Mouse (Mus musculus): ENCODE data around the gene Arr3. TPM values are rescaled to one million over a fixed set of nuclear protein-coding genes. Genes with fewer than 3 reads are reported as not detected.
A peak's percentile ranks its signal among the peaks of the same experiment; 100 is the strongest.

Gene Arr3
- total and polyA plus RNA-seq, 2 experiments from 2014 or later, result not detected

DNA sequence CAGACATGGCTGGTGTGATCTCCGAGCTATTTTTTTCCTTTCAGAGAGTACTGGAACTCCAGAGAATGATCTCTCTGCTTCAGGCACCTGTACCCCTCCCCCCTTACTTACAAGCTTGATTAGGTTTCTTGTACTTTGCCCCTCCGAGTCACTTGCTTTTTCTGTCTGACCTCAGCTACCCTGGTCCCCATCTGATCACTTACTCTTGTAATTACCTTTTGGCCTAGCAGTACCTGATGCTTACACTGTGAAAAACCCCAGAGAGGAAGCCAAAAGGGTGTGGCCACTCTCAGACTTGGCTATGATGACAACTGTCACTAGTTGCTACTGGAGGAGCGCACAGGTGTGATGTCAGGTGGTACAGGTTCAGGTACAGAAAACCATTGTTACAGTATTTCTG lies 13.2 kb downstream of the Arr3 start:
- Histone ChIP-seq H3K27me3 (ENCODE audit: insufficient read depth, low read length) (no peaks in the 10 kb centered on the region), H3K36me3 (ENCODE audit: insufficient read depth, low read length) (no peaks in the 10 kb centered on the region), H3K27ac (no peak overlapping the region), H3K9ac (replicated peaks; ENCODE audit: low read length) (no peak overlapping the region), H3K4me1 (ENCODE audit: insufficient read depth, low read length) (no peaks in the 10 kb centered on the region), H3K4me2 (ENCODE audit: low read depth, low read length) (no peak overlapping the region), H3K4me3 (ENCODE audit: low read length) (no peak overlapping the region), H3K9me3 (ENCODE audit: low read length) (no peaks in the 10 kb centered on the region)
- no peak for DNase-seq (ENCODE audit: low spot score)
- no peak for ATAC-seq
- TF ChIP-seq CTCF (IDR thresholded peaks at IDR 0.05; ENCODE audit: low read depth), result no peak
- WGBS, result 75% methylated on average over 3 of the region's 3 CpGs

DNA sequence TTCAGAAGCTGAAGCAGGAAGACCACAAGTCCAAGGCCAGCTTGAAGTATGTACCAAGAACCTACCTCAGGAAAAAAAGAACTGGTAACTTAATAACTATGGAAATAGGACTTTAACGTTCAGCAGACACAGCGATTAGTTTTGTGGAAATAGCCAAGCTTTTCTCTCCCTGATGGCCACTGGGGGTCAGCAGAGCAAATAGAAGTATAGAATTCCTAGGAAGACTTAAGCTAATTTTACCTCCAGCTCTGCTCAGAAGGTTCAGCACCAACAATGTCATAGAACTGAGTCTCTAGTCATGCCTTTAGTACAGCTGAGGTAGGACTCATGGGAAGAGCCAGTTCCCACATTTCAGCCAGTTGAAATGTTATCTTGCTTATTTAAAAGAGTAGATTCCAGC lies 16.1 kb downstream of the Arr3 start:
- ATAC-seq (no peak), DNase-seq (ENCODE audit: low spot score) (peak; percentile 49)
- Histone ChIP-seq H3K36me3 (ENCODE audit: insufficient read depth, low read length) (no peaks in the 10 kb centered on the region), H3K4me2 (ENCODE audit: low read depth, low read length) (no peak overlapping the region), H3K4me3 (ENCODE audit: low read length) (no peak overlapping the region), H3K27ac (no peak overlapping the region), H3K9me3 (ENCODE audit: low read length) (no peaks in the 10 kb centered on the region), H3K27me3 (ENCODE audit: insufficient read depth, low read length) (no peaks in the 10 kb centered on the region), H3K9ac (replicated peaks; ENCODE audit: low read length) (no peak overlapping the region), H3K4me1 (ENCODE audit: insufficient read depth, low read length) (no peaks in the 10 kb centered on the region)
- WGBS, result 57% methylated on average over 2 of the region's 2 CpGs
- TF ChIP-seq CTCF (IDR thresholded peaks at IDR 0.05; ENCODE audit: low read depth), result peak; percentile 39

DNA sequence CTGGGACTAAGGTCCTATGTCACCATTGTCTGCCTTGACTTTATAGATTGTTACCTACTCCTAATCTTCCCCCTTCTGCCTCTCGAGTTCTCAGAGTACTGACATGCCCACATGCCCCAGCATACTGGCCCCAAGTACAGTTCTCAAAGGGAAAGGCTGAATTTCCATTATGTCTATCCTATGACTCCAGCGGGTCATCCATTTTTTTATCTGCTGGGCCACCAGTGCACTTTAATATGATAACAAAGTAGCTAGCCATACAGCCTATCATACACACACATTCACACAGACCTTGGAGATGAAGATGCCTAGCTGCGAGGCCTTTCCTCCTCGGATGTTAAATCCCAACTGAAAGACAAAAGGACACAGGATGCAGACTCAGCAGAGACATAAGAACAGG lies 18.9 kb downstream of the Arr3 start:
- DNase-seq (ENCODE audit: low spot score), result no peak
- H3K9me3 ChIP-seq (ENCODE audit: low read length), result no peaks in the 10 kb centered on the region
- no peak overlapping the region for H3K27ac ChIP-seq
- no peaks in the 10 kb centered on the region for H3K4me1 ChIP-seq (ENCODE audit: insufficient read depth, low read length)
- no peaks in the 10 kb centered on the region for H3K36me3 ChIP-seq (ENCODE audit: insufficient read depth, low read length)
- H3K27me3 ChIP-seq (ENCODE audit: insufficient read depth, low read length), result no peaks in the 10 kb centered on the region
- no peak for ATAC-seq
- no peak for TF ChIP-seq CTCF (IDR thresholded peaks at IDR 0.05; ENCODE audit: low read depth)
- WGBS, result 83% methylated on average over 4 of the region's 4 CpGs
- no peak overlapping the region for H3K4me3 ChIP-seq (ENCODE audit: low read length)
- H3K9ac ChIP-seq (replicated peaks; ENCODE audit: low read length), result no peak overlapping the region
- no peak overlapping the region for H3K4me2 ChIP-seq (ENCODE audit: low read depth, low read length)

DNA sequence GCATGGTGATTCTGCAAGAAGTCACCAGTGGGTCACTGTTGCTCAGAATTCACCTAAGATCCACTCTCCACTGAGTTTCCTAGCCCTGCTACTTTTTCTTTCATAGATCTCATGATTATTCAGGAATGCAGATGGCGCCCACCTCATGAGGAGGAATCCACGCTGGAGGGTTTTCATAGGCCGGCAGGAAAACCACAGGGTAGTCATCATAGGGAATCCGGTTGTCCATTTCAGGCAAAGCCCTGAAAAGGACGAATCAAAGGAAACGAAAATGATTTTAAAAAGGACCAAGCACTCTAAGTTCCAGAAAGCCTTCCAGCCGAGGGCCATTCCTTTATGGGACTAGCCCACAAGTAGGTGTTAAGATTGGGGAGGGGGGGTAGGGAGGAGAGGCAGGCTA lies 19.8 kb downstream of the Arr3 start:
- Histone ChIP-seq H3K9me3 (ENCODE audit: low read length) (no peaks in the 10 kb centered on the region), H3K27ac (no peak overlapping the region), H3K4me1 (ENCODE audit: insufficient read depth, low read length) (no peaks in the 10 kb centered on the region), H3K4me3 (ENCODE audit: low read length) (peak overlapping the region; percentile 49), H3K36me3 (ENCODE audit: insufficient read depth, low read length) (no peaks in the 10 kb centered on the region), H3K27me3 (ENCODE audit: insufficient read depth, low read length) (no peaks in the 10 kb centered on the region), H3K9ac (replicated peaks; ENCODE audit: low read length) (peak overlapping the region; percentile 56; the same call in 1 of the 2 replicates), H3K4me2 (ENCODE audit: low read depth, low read length) (peak overlapping the region; percentile 78)
- 42% methylated on average over 7 of the region's 7 CpGs for WGBS
- ATAC-seq, result no peak
- no peak for TF ChIP-seq CTCF (IDR thresholded peaks at IDR 0.05; ENCODE audit: low read depth)
- DNase-seq (ENCODE audit: low spot score), result no peak

DNA sequence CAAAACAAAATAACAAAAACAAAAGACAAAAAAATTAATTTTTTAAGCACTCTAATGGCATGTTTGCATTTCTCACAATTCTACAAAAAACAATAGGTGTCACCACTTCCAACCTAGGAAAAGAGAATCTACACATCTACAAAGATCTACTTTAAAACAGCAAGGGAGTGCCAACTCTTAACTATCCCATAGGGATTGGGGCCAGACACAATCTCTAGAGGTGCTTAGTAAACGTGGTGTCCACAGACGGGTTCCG lies 20.2 kb downstream of the Arr3 start, which contains the start of gene Kif4:
TSS of gene Kif4 (plus strand) at position 192 of the 256 bp plus-strand sequence.
- 41% methylated on average over 3 of the region's 3 CpGs for WGBS

DNA sequence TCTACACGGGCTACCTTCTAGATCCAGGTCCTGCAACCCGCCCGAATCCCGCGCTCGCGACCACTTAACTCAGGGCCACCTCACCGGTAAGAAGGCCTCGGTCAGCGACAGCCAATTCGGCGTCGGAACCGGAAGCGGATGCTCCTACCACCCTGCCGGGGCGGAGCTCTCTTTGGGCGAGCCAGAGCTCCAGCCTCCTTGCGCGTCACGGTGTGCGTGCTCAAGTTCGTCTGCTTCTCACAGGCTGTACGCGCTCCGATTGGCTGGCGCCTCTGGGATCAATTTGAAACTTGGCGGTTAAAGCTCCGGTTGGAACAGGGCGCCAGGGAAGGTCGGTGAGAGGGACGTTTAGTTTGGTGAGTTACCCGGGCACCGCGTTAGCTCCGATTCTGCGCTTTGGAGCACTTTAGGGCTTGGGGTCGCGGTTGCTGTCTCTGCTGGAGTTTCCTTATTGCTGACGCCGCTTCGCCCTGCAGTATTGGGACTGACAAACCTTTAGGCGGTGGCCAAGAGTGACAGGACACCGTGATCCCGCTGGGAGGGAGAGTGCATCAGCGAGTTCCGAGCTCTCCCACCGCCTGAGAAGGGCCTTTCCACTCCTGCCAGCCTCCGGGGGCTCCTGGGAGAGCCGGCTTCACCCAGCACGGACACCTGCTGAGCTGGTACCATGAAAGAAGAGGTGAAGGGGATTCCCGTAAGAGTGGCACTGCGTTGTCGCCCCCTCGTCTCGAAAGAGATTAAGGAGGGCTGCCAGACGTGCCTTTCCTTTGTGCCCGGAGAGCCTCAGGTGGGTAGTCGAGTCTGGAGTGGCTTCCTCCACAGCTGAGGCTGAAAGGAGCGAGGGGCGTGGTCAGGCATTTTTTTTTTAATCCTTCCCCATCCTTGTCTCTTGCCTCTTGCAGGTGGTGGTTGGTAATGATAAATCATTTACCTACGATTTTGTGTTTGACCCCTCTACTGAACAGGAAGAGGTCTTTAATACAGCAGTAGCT lies 20.8 kb downstream of the Arr3 start, which contains the start of gene Pdzd11:
TSS of gene Pdzd11 (minus strand) at position 767 of the 992 bp plus-strand sequence.
- DNase-seq (ENCODE audit: low spot score) (peak; percentile 96), ATAC-seq (peak; percentile 100)
- Histone ChIP-seq H3K9me3 (ENCODE audit: low read length) (no peaks in the 10 kb centered on the region), H3K9ac (replicated peaks; ENCODE audit: low read length) (peak within 1 kb of the TSS; percentile 56; the same call in 1 of the 2 replicates), H3K4me3 (ENCODE audit: low read length) (peak within 1 kb of the TSS; percentile 49), H3K4me1 (ENCODE audit: insufficient read depth, low read length) (no peaks in the 10 kb centered on the region), H3K4me2 (ENCODE audit: low read depth, low read length) (peak within 1 kb of the TSS; percentile 78), H3K36me3 (ENCODE audit: insufficient read depth, low read length) (no peaks in the 10 kb centered on the region), H3K27ac (peak within 1 kb of the TSS; percentile 38; the same call in 1 of the 2 replicates), H3K27me3 (ENCODE audit: insufficient read depth, low read length) (no peaks in the 10 kb centered on the region)
- TF ChIP-seq CTCF (IDR thresholded peaks at IDR 0.05; ENCODE audit: low read depth), result no peak
- WGBS, result 27% methylated on average over 62 of the region's 62 CpGs

More for the DNA sequence above, 20.2 kb downstream of the Arr3 start, which contains the start of gene Kif4:
- ATAC-seq (no peak; the same call in 1 of the 2 replicates), DNase-seq (ENCODE audit: low spot score) (no peak)
- H3K36me3 ChIP-seq (ENCODE audit: insufficient read depth, low read length), result no peaks in the 10 kb centered on the region
- peak within 1 kb of the TSS; percentile 78 for H3K4me2 ChIP-seq (ENCODE audit: low read depth, low read length)
- H3K4me1 ChIP-seq (ENCODE audit: insufficient read depth, low read length), result no peaks in the 10 kb centered on the region
- no peaks in the 10 kb centered on the region for H3K9me3 ChIP-seq (ENCODE audit: low read length)
- peak within 1 kb of the TSS; percentile 49 for H3K4me3 ChIP-seq (ENCODE audit: low read length)
- peak within 1 kb of the TSS; percentile 38; the same call in 1 of the 2 replicates for H3K27ac ChIP-seq
- H3K9ac ChIP-seq (replicated peaks; ENCODE audit: low read length), result peak within 1 kb of the TSS; percentile 56; the same call in 1 of the 2 replicates
- no peak for TF ChIP-seq CTCF (IDR thresholded peaks at IDR 0.05; ENCODE audit: low read depth)
- H3K27me3 ChIP-seq (ENCODE audit: insufficient read depth, low read length), result no peaks in the 10 kb centered on the region

DNA sequence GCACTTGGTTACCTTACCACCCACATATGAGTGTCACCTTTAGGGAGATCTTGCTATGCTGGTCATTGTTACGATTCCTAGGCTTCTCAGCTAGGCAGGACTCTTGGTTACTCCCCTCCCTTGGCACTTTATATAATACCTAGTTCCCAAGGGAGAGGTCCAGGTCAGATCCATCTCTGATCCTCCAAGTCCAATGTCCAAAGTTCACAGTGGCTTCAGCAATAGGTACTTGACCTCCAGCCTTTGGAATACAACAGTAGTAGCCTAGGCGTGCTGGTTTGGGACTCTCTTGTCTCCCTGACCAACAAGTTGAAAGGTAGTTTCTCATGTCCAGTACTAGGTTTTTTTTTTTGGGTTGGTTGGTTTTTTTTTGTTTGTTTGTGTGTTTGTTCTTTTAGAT lies 23.8 kb downstream of the Arr3 start:
- no peak overlapping the region for H3K27ac ChIP-seq
- H3K4me1 ChIP-seq (ENCODE audit: insufficient read depth, low read length), result no peaks in the 10 kb centered on the region
- H3K9me3 ChIP-seq (ENCODE audit: low read length), result no peaks in the 10 kb centered on the region
- no peak overlapping the region for H3K9ac ChIP-seq (replicated peaks; ENCODE audit: low read length)
- H3K4me2 ChIP-seq (ENCODE audit: low read depth, low read length), result no peak overlapping the region
- ATAC-seq (no peak), DNase-seq (ENCODE audit: low spot score) (no peak)
- H3K36me3 ChIP-seq (ENCODE audit: insufficient read depth, low read length), result no peaks in the 10 kb centered on the region
- TF ChIP-seq CTCF (IDR thresholded peaks at IDR 0.05; ENCODE audit: low read depth), result no peak
- WGBS, result 81% methylated on average over 2 of the region's 2 CpGs
- no peak overlapping the region for H3K4me3 ChIP-seq (ENCODE audit: low read length)
- no peaks in the 10 kb centered on the region for H3K27me3 ChIP-seq (ENCODE audit: insufficient read depth, low read length)

Measured in hindbrain, postnatal 0 days (tissue).